Mouse (Mus musculus) stomach, embryonic 15.5 days (tissue): ENCODE measurements around the gene Exoc6b. TPM values are rescaled to one million over a fixed set of nuclear protein-coding genes. Genes with fewer than 3 reads are reported as not detected.

Source experiments
- ATAC-seq: fragments of 200-750 bp; cut with Nextera tagmentation; 2 replicates; pipeline ENCODE4 v1.8.0; 2017; ENCODE audit warnings: low read depth, moderate number of reproducible peaks, moderate TSS enrichment; ENCODE audit not compliant: insufficient read depth, low FRiP score
- H3K27ac ChIP-seq: fragments of 300-500 bp; sonication (generic); 2 replicates; pipeline ENCODE4 v1.5.1; 2015; ENCODE audit warnings: mild to moderate bottlenecking, inconsistent platforms
- H3K27me3 ChIP-seq: fragments of 300-500 bp; sonication (generic); replicated peaks from 2 replicates; pipeline ENCODE4 v1.6.1; 2015; ENCODE audit warnings: inconsistent platforms
- H3K36me3 ChIP-seq: fragments of 300-500 bp; sonication (generic); 2 replicates; pipeline ENCODE4 v1.6.1; 2015; ENCODE audit warnings: inconsistent platforms
- H3K4me1 ChIP-seq: fragments of 300-500 bp; sonication (generic); 2 replicates; pipeline ENCODE4 v1.6.1; 2015; ENCODE audit warnings: inconsistent platforms
- H3K4me2 ChIP-seq: fragments of 300-500 bp; sonication (generic); 2 replicates; pipeline ENCODE4 v1.6.1; 2015; ENCODE audit warnings: mild to moderate bottlenecking, inconsistent platforms
- H3K4me3 ChIP-seq: fragments of 300-500 bp; sonication (generic); replicated peaks from 2 replicates; pipeline ENCODE4 v1.5.1; 2015; ENCODE audit warnings: inconsistent platforms
- H3K9ac ChIP-seq: fragments of 300-500 bp; sonication (generic); 2 replicates; pipeline ENCODE4 v1.6.1; 2015; ENCODE audit warnings: inconsistent platforms
- H3K9me3 ChIP-seq: fragments of 300-500 bp; sonication (generic); 2 replicates; pipeline ENCODE4 v1.6.1; 2016; ENCODE audit warnings: inconsistent platforms
- WGBS: fragments of 180-500 bp; shearing (Covaris S2); methylation state at CpG from one replicate; pipeline ENCODE4 v1.1.7; 2015; 5-methylcytosine and 5-hydroxymethylcytosine counted together
- polyA plus RNA-seq: library from polyadenylated mRNA; unstranded; fragments of >200 nt; fragmentation: Nextera tagmentation; extraction: Ambion mirVana; gene quantifications from 2 replicates; pipeline ENCODE4 v1.2.1, GENCODE M21; 2015

The Exoc6b gene
- polyA plus RNA-seq, 1 experiment from 2014 or later = 27.8 TPM

DNA sequence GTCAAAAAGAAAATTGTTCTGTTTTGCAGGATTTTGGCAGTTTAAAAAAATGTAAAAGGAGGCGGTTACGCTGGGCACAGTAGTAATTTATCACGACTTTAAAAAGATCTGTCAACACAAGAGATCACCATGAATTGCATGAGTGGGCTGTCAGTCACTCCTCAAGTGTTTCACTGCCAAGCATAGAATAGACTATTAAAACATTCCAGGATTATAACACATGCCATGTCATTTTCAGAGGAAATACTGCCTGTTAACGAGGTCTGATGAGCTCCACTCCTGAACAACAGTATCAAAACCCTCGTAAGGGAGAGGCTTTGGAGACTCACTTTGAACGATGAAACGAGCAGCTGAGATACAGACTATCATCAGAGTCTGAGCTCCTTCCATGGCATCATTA lies 223.6 kb downstream of the Exoc6b start:
- Histone ChIP-seq H3K4me2 (no peak overlapping the region), H3K9ac (no peak overlapping the region), H3K4me1 (no peaks in the 10 kb centered on the region), H3K27ac (no peak overlapping the region), H3K27me3 (no peaks in the 10 kb centered on the region), H3K36me3 (no peaks in the 10 kb centered on the region), H3K4me3 (no peak overlapping the region), H3K9me3 (no peaks in the 10 kb centered on the region)
- WGBS = 75% methylated on average over 7 of the region's 7 CpGs
- no peak for ATAC-seq

GRCm38 (mm10) chr6:84841138-84841537 lies 228.2 kb downstream of the Exoc6b start:
- Histone ChIP-seq H3K9ac (no peak overlapping the region), H3K4me2 (no peak overlapping the region), H3K4me3 (no peak overlapping the region), H3K27ac (no peak overlapping the region), H3K36me3 (no peaks in the 10 kb centered on the region), H3K9me3 (no peaks in the 10 kb centered on the region), H3K4me1 (no peaks in the 10 kb centered on the region), H3K27me3 (no peaks in the 10 kb centered on the region)
- no peak for ATAC-seq

GRCm38 (mm10) chr6:84807546-84807945 lies 261.8 kb downstream of the Exoc6b start:
- WGBS = 89% methylated on average over 7 of the region's 7 CpGs
- no peaks in the 10 kb centered on the region for H3K27me3 ChIP-seq
- ATAC-seq = no peak
- no peak overlapping the region for H3K4me2 ChIP-seq
- no peak overlapping the region for H3K4me3 ChIP-seq
- H3K36me3 ChIP-seq = no peaks in the 10 kb centered on the region
- no peak overlapping the region for H3K9ac ChIP-seq
- no peaks in the 10 kb centered on the region for H3K9me3 ChIP-seq
- H3K4me1 ChIP-seq = no peaks in the 10 kb centered on the region
- H3K27ac ChIP-seq = no peak overlapping the region

GRCm38 (mm10) chr6:84806132-84806730 lies 263.1 kb downstream of the Exoc6b start:
- H3K27me3 ChIP-seq = no peaks in the 10 kb centered on the region
- H3K4me1 ChIP-seq = no peaks in the 10 kb centered on the region
- ATAC-seq = no peak
- no peak overlapping the region for H3K4me3 ChIP-seq
- 52% methylated on average over 2 of the region's 2 CpGs for WGBS
- no peak overlapping the region for H3K27ac ChIP-seq
- H3K4me2 ChIP-seq = no peak overlapping the region
- no peaks in the 10 kb centered on the region for H3K9me3 ChIP-seq
- H3K9ac ChIP-seq = no peak overlapping the region
- H3K36me3 ChIP-seq = no peaks in the 10 kb centered on the region

- 76% methylated on average over 3 of the region's 3 CpGs for WGBS
- Histone ChIP-seq H3K4me1 (no peaks in the 10 kb centered on the region), H3K36me3 (no peaks in the 10 kb centered on the region), H3K27me3 (no peaks in the 10 kb centered on the region), H3K27ac (no peak overlapping the region), H3K4me2 (no peak overlapping the region), H3K9ac (no peak overlapping the region), H3K4me3 (no peak overlapping the region), H3K9me3 (no peaks in the 10 kb centered on the region)
- ATAC-seq = no peak
Measured at GRCm38 (mm10) chr6:84798736-84799135, 270.6 kb downstream of the Exoc6b start.

- no peak overlapping the region for H3K4me2 ChIP-seq
- no peak overlapping the region for H3K9ac ChIP-seq
- no peaks in the 10 kb centered on the region for H3K27me3 ChIP-seq
- no peak for ATAC-seq
- no peak overlapping the region for H3K27ac ChIP-seq
- H3K4me1 ChIP-seq = no peaks in the 10 kb centered on the region
- H3K9me3 ChIP-seq = no peaks in the 10 kb centered on the region
- H3K36me3 ChIP-seq = no peaks in the 10 kb centered on the region
- no peak overlapping the region for H3K4me3 ChIP-seq
- 66% methylated on average over 2 of the region's 2 CpGs for WGBS
Measured at GRCm38 (mm10) chr6:84783994-84784393, 285.3 kb downstream of the Exoc6b start.

GRCm38 (mm10) chr6:84779987-84780386 lies 289.3 kb downstream of the Exoc6b start:
- Histone ChIP-seq H3K4me2 (no peak overlapping the region), H3K27me3 (no peaks in the 10 kb centered on the region), H3K4me1 (peaks cover 7% of the 10 kb centered on the region), H3K27ac (no peak overlapping the region), H3K9me3 (no peaks in the 10 kb centered on the region), H3K36me3 (no peaks in the 10 kb centered on the region), H3K9ac (no peak overlapping the region), H3K4me3 (no peak overlapping the region)
- no peak for ATAC-seq
- WGBS = 40% methylated on average over 5 of the region's 5 CpGs

DNA sequence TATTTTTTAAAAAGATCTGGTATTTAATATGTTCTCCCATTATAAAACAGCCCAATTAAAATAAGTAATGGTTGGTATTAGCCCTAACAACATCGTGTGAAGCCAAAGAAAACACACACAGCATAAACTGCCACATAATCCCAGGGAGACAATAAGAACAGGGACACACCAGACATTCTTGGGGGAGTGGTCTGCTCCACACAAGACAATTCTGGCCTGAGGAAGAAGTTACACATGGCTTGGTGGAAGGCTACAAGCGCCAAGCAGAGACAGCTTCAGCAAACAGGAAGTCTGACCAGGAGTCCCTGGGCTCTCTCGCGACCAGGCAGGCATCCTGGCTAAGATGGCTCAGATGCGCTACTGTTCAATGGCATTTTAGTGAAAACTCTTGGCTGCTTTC lies 290.3 kb downstream of the Exoc6b start:
- no peaks in the 10 kb centered on the region for H3K36me3 ChIP-seq

GRCm38 (mm10) chr6:84775908-84776307 lies 293.4 kb downstream of the Exoc6b start:
- Histone ChIP-seq H3K4me1 (peaks cover 7% of the 10 kb centered on the region), H3K4me3 (no peak overlapping the region), H3K4me2 (no peak overlapping the region), H3K27ac (peak overlapping the region; percentile 18; the same call in 1 of the 2 replicates), H3K27me3 (no peaks in the 10 kb centered on the region), H3K9me3 (no peaks in the 10 kb centered on the region), H3K9ac (no peak overlapping the region), H3K36me3 (no peaks in the 10 kb centered on the region)
- ATAC-seq = 0 out of 2 replicates have a peak, but pooled peaks have one; percentile 47
- WGBS = 31% methylated on average over 1 of the region's 1 CpGs

More for the DNA sequence above, 290.3 kb downstream of the Exoc6b start:
- Histone ChIP-seq H3K9me3 (no peaks in the 10 kb centered on the region), H3K27me3 (no peaks in the 10 kb centered on the region), H3K27ac (no peak overlapping the region), H3K4me1 (peaks cover 7% of the 10 kb centered on the region), H3K4me2 (no peak overlapping the region), H3K4me3 (no peak overlapping the region), H3K9ac (no peak overlapping the region)
- WGBS = 73% methylated on average over 5 of the region's 5 CpGs
- no peak for ATAC-seq

DNA sequence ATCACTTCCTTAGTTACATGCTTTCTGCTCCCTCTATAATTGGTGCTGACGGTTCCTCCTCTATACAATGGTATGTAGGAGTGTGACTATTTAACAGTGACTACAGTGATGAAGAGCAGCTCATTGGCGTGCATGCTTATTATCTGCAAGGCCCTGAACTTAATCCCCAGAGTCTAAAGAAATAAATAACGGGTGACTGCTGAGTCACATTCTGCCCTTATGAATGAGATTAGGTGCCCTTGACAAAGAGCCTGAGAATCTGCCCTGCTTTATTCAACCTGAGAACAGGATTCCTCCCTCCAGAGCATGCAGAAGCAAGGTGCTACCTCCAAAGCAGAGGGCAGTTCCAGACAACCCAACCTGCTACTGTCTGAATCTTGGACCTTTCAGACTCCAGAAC lies 314.0 kb downstream of the Exoc6b start:
- Histone ChIP-seq H3K4me3 (no peak overlapping the region), H3K9me3 (no peaks in the 10 kb centered on the region), H3K4me1 (no peaks in the 10 kb centered on the region), H3K9ac (no peak overlapping the region), H3K4me2 (no peak overlapping the region), H3K27me3 (no peaks in the 10 kb centered on the region), H3K27ac (no peak overlapping the region), H3K36me3 (no peaks in the 10 kb centered on the region)
- no peak for ATAC-seq
- 63% methylated on average over 3 of the region's 3 CpGs for WGBS

DNA sequence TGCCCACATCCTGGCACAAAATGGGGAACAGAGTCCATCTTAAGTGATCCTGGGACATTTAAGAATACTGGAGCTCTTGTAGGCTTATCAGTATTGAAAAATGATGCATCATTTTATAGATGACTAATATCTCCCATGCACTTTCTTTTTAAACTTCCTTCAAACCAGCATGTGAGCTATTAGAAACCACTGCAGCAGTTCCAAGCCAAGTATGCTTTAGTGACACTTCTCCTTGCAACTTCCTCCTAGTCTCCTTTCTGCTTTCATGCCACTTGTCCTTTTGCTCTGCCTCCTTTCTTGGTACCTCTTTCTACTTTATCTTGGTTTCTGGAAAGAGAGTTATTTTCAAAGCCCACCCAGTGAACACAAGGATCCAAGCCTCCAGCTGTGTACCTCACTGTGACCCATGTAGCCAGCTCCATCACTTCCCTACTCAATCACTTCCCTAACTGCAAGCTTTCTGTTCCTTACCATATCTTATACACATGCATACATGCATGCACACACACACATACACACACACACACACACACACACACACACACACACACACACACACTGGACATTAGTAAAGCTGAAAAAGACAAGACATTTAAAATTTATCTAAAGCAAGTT lies 316.4 kb downstream of the Exoc6b start:
- Histone ChIP-seq H3K27me3 (no peaks in the 10 kb centered on the region), H3K27ac (no peak overlapping the region), H3K4me3 (no peak overlapping the region), H3K9me3 (no peaks in the 10 kb centered on the region), H3K4me2 (no peak overlapping the region), H3K36me3 (no peaks in the 10 kb centered on the region), H3K9ac (no peak overlapping the region), H3K4me1 (no peaks in the 10 kb centered on the region)
- no peak for ATAC-seq

- H3K9me3 ChIP-seq = no peaks in the 10 kb centered on the region
- no peak overlapping the region for H3K4me2 ChIP-seq
- no peak overlapping the region for H3K27ac ChIP-seq
- no peaks in the 10 kb centered on the region for H3K36me3 ChIP-seq
- 84% methylated on average over 2 of the region's 2 CpGs for WGBS
- no peak overlapping the region for H3K9ac ChIP-seq
- H3K4me3 ChIP-seq = no peak overlapping the region
- no peaks in the 10 kb centered on the region for H3K27me3 ChIP-seq
- H3K4me1 ChIP-seq = no peaks in the 10 kb centered on the region
- ATAC-seq = no peak
Measured at GRCm38 (mm10) chr6:84751409-84751808, 317.9 kb downstream of the Exoc6b start.
